Mouse (Mus musculus) lung, postnatal 25 days (tissue): ENCODE data around the gene Lrrc36.
A peak's percentile ranks its signal among the peaks of the same experiment; 100 is the strongest.

ENCODE experiments used
- DNase-seq: peaks from one replicate; pipeline ENCODE4 v3.0.0; 2022; ENCODE audit warnings: low spot score

Lrrc36 gene

GRCm38 (mm10) chr8:105431743-105432515, 18.6 kb downstream of the Lrrc36 start:
- DNase-seq: no peak

DNA sequence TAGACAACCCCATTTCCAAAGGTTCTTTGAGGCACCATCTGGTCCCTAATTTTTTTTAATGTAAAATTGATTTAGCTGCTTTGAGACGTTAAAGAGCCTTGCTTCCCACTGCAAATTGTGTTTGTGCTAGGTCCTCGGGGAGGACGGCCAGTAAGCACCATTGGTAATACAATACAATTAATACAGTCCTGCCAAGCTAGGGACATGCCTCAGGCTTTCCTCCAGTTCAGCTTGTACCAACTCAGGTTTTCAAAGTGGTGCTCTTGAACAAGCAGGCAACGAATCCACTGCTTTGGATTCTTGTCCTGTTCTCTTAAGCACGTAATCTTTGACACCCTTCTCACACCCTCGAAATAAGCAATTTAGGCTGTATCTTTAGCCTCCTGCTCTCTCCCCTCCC, 19.6 kb downstream of the Lrrc36 start:
- DNase-seq: no peak

GRCm38 (mm10) chr8:105433511-105433910, 20.1 kb downstream of the Lrrc36 start:
- DNase-seq: peak; percentile 57

DNA sequence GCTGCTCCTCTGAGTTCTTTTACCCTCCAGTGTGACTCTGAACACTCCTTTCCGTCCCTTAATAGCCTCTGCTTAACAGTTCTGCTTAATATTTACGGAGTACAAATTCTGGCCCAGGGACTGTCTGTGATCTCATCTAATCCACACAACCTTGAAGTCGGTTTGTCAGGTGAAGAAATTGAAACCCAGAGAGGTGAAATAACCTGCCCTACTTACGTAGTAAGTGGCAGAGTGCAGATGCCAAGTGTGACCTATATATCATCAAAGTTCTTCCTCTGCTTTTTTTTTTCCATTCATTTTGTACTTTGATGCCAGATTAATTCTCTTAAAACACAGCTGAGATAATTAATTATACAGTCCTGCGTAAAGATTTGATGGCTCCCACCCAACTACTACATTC, 20.8 kb downstream of the Lrrc36 start:
- DNase-seq: no peak

DNA sequence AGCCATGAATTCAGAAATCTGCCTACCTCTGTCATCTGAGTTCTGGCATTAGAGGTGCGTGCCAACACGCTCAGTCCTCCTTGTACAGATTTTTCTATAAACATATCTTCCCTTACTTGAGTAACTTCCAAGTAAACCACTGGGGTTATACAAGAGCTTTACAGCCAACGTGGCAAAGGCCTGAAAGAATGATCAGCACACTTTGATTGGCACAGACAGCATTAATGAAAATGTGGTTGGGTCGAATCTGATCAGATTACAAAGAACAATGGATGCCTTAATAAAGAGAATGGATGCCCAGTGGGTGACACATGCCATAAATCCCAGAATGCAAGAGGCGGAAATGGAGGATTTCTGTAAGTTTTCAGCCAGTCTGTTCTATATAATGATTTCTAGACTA, 22.8 kb downstream of the Lrrc36 start:
- DNase-seq: no peak

GRCm38 (mm10) chr8:105437078-105437748, 23.8 kb downstream of the Lrrc36 start:
- no peak for DNase-seq

- no peak for DNase-seq
Observed at GRCm38 (mm10) chr8:105438865-105439264, 25.5 kb downstream of the Lrrc36 start.

DNA sequence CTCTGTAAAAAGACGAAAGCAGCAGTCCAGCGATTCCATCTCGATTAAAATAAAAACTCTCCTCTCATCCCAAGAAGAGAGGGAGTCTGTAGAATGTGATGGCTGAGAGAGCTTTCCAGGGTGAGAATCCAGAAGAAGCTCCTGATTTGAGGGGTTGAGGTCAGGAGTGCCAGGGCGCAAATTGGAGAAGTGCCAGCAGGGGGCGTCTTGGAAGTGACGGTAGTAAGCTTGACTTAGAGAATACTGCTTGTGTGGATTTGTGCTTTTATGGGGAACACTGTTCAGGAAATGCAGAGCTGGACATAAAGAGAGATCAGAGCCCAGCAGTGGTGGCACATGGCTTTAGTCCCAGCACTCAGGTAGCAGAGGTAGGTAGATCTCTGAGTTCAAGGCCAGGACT, 28.1 kb downstream of the Lrrc36 start:
- DNase-seq: peak; percentile 42

GRCm38 (mm10) chr8:105442661-105443060, 29.3 kb downstream of the Lrrc36 start:
- DNase-seq: no peak

GRCm38 (mm10) chr8:105445296-105446126, 32.1 kb downstream of the Lrrc36 start:
- DNase-seq: no peak

- DNase-seq: no peak
Observed at GRCm38 (mm10) chr8:105446127-105446552, 32.8 kb downstream of the Lrrc36 start.

GRCm38 (mm10) chr8:105448188-105448587, 34.8 kb downstream of the Lrrc36 start:
- no peak for DNase-seq

GRCm38 (mm10) chr8:105448596-105448995, 35.2 kb downstream of the Lrrc36 start:
- DNase-seq: no peak

GRCm38 (mm10) chr8:105450977-105451376, 37.6 kb downstream of the Lrrc36 start:
- no peak for DNase-seq

- no peak for DNase-seq
Observed at GRCm38 (mm10) chr8:105451903-105452603, 38.7 kb downstream of the Lrrc36 start.

GRCm38 (mm10) chr8:105453296-105453695, 39.9 kb downstream of the Lrrc36 start:
- no peak for DNase-seq

GRCm38 (mm10) chr8:105454088-105454487, 40.7 kb downstream of the Lrrc36 start:
- DNase-seq: no peak

DNA sequence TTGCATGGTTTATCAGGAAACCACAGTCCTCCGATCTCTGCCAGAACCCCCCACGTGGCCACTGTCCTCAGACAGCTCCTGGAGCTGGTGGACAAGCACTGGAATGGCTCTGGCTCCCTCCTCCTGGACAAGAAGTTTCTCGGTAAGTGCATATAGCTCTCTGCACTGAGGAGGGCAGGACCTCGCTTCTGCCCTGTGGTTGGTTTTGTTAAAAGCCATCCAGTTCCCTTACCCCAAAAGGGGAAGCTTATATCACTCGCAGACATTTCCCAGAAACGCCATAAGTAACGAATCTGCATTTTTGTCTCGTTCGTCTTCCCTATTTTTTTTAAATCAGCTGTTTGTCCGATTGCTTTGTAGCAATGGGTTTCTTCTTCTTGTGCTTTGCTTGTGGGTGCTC, 41.8 kb downstream of the Lrrc36 start:
- no peak for DNase-seq

- peak; percentile 76 for DNase-seq
Observed at GRCm38 (mm10) chr8:105461085-105461803, 47.9 kb downstream of the Lrrc36 start.

GRCm38 (mm10) chr8:105464595-105464994, 51.2 kb downstream of the Lrrc36 start:
- DNase-seq: no peak

GRCm38 (mm10) chr8:105466246-105466645, 52.9 kb downstream of the Lrrc36 start:
- DNase-seq: no peak
